ENCODE assay signal across 8 mouse cellular contexts in the genomic region with DNA sequence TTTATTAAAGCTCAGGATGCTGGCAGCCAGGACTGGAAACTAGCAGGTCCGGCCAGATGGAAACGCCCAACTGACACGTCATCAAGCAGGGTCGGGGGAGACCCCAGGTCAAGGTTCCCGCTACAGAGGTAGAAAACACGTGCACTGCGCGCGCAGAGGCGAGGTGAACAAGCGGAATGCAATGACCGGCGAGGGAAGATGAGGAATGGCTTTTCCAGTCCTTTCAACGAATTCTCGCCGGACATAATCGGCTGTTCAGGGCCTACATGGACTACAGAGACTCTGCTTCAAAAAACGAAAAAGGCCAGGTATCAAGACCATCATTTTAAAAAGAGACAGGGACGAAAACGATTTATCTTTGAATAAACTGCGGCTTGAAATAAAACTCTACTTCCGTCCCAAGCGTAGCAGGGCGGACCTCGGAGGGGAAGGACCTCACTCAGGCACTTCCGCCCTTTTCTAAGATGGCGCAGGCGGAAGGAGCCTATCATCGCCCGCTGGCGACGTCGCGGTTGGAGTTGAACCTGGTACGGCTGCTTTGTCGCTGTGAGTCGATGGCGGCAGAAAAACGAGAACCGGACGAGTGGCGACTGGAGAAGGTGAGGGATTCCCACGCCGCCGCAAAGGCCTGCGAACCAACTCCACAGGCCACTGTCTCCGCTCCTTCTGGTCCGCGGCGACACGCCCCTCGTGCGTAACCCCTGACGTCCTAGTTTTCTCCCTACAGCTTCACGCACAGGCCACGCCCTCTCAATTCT. TPM values are rescaled to one million over a fixed set of nuclear protein-coding genes. Genes with fewer than 3 reads are reported as not detected.
A peak's percentile ranks its signal among the peaks of the same experiment; 100 is the strongest.
DNase-seq lines count a peak whose midpoint lies in the region; ATAC-seq lines count a peak whose summit lies in the region.

A gene (plus strand): TSS at position 78 of the 758 bp plus-strand sequence.

- peaks cover 4 to 24% of the 10 kb centered on the region in 2 experiments for H3K4me1 ChIP-seq in heart, embryonic 14.5 days (ENCODE audit: control insufficient read depth in 2 of 2, insufficient read depth in 2 of 2, low read length in 2 of 2)
- H3K4me1 ChIP-seq in liver, embryonic 13.5 days (replicated peaks): peaks cover 48% of the 10 kb centered on the region
- peaks cover 15% of the 10 kb centered on the region for H3K4me1 ChIP-seq in stomach, embryonic 16.5 days (ENCODE audit: control insufficient read depth, insufficient read depth, low read length)

- H3K36me3 ChIP-seq in heart, embryonic 14.5 days (ENCODE audit: control insufficient read depth, insufficient read depth, low read length): peaks cover 14% of the 10 kb centered on the region
- H3K36me3 ChIP-seq in liver, embryonic 13.5 days: peaks cover 16% of the 10 kb centered on the region
- H3K36me3 ChIP-seq in stomach, embryonic 16.5 days (ENCODE audit: control insufficient read depth, insufficient read depth, low read length): no peaks in the 10 kb centered on the region

- H3K27me3 ChIP-seq in heart, embryonic 14.5 days (ENCODE audit: control insufficient read depth, insufficient read depth, low read length): no peaks in the 10 kb centered on the region
- H3K27me3 ChIP-seq in liver, embryonic 13.5 days: no peaks in the 10 kb centered on the region
- no peaks in the 10 kb centered on the region for H3K27me3 ChIP-seq in stomach, embryonic 16.5 days (ENCODE audit: control insufficient read depth, insufficient read depth, low read length)

- peak within 1 kb of the TSS; percentile 70 for H3K4me2 ChIP-seq in heart, embryonic 14.5 days (ENCODE audit: low read length)
- peak within 1 kb of the TSS; percentile 93 for H3K4me2 ChIP-seq in liver, embryonic 13.5 days
- H3K4me2 ChIP-seq in stomach, embryonic 16.5 days (ENCODE audit: low read depth, low read length): peak within 1 kb of the TSS; percentile 78

- peak within 1 kb of the TSS; percentile 66 to 80 for H3K4me3 ChIP-seq in heart, embryonic 14.5 days (ENCODE audit: control insufficient read depth in 1 of 2, insufficient read depth in 1 of 2, low read depth in 1 of 2, low read length in 2 of 2)
- H3K4me3 ChIP-seq in liver, embryonic 13.5 days (replicated peaks): peak within 1 kb of the TSS; percentile 65
- H3K4me3 ChIP-seq in stomach, embryonic 16.5 days (replicated peaks; ENCODE audit: low read length): peak within 1 kb of the TSS; percentile 69

- ATAC-seq in heart, embryonic 14.5 days (ENCODE audit: insufficient number of reproducible peaks, insufficient read depth, low FRiP score, low read depth): peak; percentile 74; the same call in 1 of the 2 replicates
- ATAC-seq in liver, embryonic 13.5 days (ENCODE audit: low read depth): peak; percentile 73
- ATAC-seq in stomach, embryonic 16.5 days (ENCODE audit: insufficient read depth, low FRiP score): peak; percentile 89

- under 1% methylated on average over 56 of the region's 56 CpGs for WGBS in heart, embryonic 14.5 days
- under 1% methylated on average over 56 of the region's 56 CpGs for WGBS in liver, embryonic 13.5 days (ENCODE audit: insufficient replicate concordance)
- WGBS in stomach, embryonic 16.5 days: under 1% methylated on average over 56 of the region's 56 CpGs

- H3K9ac ChIP-seq in heart, embryonic 14.5 days (ENCODE audit: low read length): peak within 1 kb of the TSS; percentile 86
- H3K9ac ChIP-seq in liver, embryonic 13.5 days: peak within 1 kb of the TSS; percentile 81
- H3K9ac ChIP-seq in stomach, embryonic 16.5 days (ENCODE audit: low read length): peak within 1 kb of the TSS; percentile 83

- peak; percentile 97 for DNase-seq in CD4-positive helper T cell, adult 2 months (ENCODE audit: low read depth, low spot score)
- DNase-seq in brain, embryonic 18.5 days (ENCODE audit: low read depth, low spot score): peak; percentile 86
- peak; percentile 85 for DNase-seq in fibroblast of lung, adult 2 months (ENCODE audit: low read depth)
- peak; percentile 96 for DNase-seq in kidney, postnatal 14 days
- DNase-seq in liver, embryonic 13.5 days: peak; percentile 89
- peak; percentile 89 for DNase-seq in neural tube, embryonic 10.5 days (ENCODE audit: extremely low spot score, low spot score)

- peak within 1 kb of the TSS; percentile 89 to 95 for H3K27ac ChIP-seq in heart, embryonic 14.5 days (replicated peaks in 1 of 2; ENCODE audit: control insufficient read depth in 1 of 2, insufficient read depth in 1 of 2, low read depth in 2 of 2, low read length in 2 of 2)
- H3K27ac ChIP-seq in liver, embryonic 13.5 days: peak within 1 kb of the TSS; percentile 87
- H3K27ac ChIP-seq in stomach, embryonic 16.5 days (ENCODE audit: low read length): peak within 1 kb of the TSS; percentile 92

- no peaks in the 10 kb centered on the region for H3K9me3 ChIP-seq in heart, embryonic 14.5 days (ENCODE audit: control insufficient read depth, low read length)
- H3K9me3 ChIP-seq in liver, embryonic 13.5 days (replicated peaks): no peaks in the 10 kb centered on the region
- no peaks in the 10 kb centered on the region for H3K9me3 ChIP-seq in stomach, embryonic 16.5 days (replicated peaks; ENCODE audit: control insufficient read depth, low read length)

RNA-seq across cellular contexts. Expression of the gene that starts here (rescaled TPM):
- 87.1 and 95.4 TPM in 2 replicates for polyA plus RNA-seq in heart, embryonic 14.5 days (2014; fragmentation: Nextera tagmentation; extraction: Ambion mirVana)
- polyA plus RNA-seq in liver, embryonic 13.5 days (2015; fragmentation: Nextera tagmentation; extraction: Ambion mirVana): 52.1 and 55.8 TPM in 2 replicates
- 90.2 and 91.5 TPM in 2 replicates for polyA plus RNA-seq in stomach, embryonic 16.5 days (2015; fragmentation: Nextera tagmentation; extraction: Ambion mirVana)

Comparison
In these comparisons a context has a peak if more than half of its experiments do, and no peak if none do; other contexts are left out.
1. Peak in every context shown above with its lines: DNase-seq, ATAC-seq, H3K4me3 ChIP-seq and H3K27ac ChIP-seq.